Mouse (Mus musculus): ENCODE data around the gene Dip2a.

GRCm38 (mm10) chr10:76351953-76352352, 6.9 kb upstream of the Dip2a start:
- TF ChIP-seq CTCF (IDR thresholded peaks at IDR 0.05; ENCODE audit: low read depth, low read length) (no peak), POLR2A (IDR thresholded peaks at IDR 0.05; ENCODE audit: insufficient read depth, low read length) (no peak), EP300 (IDR thresholded peaks at IDR 0.05; ENCODE audit: insufficient read depth, low read depth, low read length) (no peak)

Data from ES-Bruce4 (cell line).